Mouse (Mus musculus): ENCODE results near the gene Phkb. TPM values are rescaled to one million over a fixed set of nuclear protein-coding genes. Genes with fewer than 3 reads are reported as not detected.

The Phkb gene
- polyA plus RNA-seq, 1 experiment from 2014 or later = 10.4 TPM

DNA sequence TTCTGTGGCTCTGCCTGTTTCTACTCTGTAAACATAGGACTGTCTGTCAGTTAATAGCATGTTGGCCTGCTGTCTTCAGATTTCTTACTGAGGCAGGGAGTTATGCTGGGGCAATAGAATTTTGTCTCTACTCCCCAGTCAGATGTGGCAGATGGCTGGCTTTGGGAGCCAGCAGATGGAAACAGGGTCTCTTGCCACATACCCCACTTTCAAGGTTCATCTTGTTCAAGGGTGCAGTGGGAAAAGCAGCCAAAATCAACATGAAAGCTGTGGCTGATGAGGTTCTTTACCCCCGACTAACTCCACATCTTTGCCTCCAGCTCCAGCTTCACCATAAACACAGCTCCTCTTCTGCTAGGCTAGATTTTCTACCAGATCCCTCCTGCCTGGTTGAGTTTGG is 246.7 kb downstream of the Phkb start:
- Histone ChIP-seq H3K4me1 (ENCODE audit: insufficient read depth) (no peaks in the 10 kb centered on the region), H3K9me3 (ENCODE audit: low read length) (no peaks in the 10 kb centered on the region), H3K27ac (ENCODE audit: low read depth) (no peak overlapping the region), H3K4me3 (ENCODE audit: low read depth, low read length) (no peak overlapping the region), H3K36me3 (replicated peaks; ENCODE audit: insufficient read depth, low read length) (no peaks in the 10 kb centered on the region), H3K27me3 (ENCODE audit: insufficient read depth, low read length) (no peaks in the 10 kb centered on the region), H3K4me2 (ENCODE audit: low read depth, low read length) (no peak overlapping the region), H3K9ac (replicated peaks) (no peak overlapping the region)
- DNase-seq (no peak), ATAC-seq (no peak)
- WGBS (ENCODE audit: insufficient replicate concordance) = 57% methylated on average over 1 of the region's 1 CpGs
- no peak for TF ChIP-seq CTCF (IDR thresholded peaks at IDR 0.05; ENCODE audit: low read depth)
- TF ChIP-seq EP300 (IDR thresholded peaks at IDR 0.05; ENCODE audit: low read depth) = no peak

- 81% methylated on average over 10 of the region's 10 CpGs for WGBS (ENCODE audit: insufficient replicate concordance)
- DNase-seq = no peak
- no peak for ATAC-seq
- no peak for TF ChIP-seq EP300 (IDR thresholded peaks at IDR 0.05; ENCODE audit: low read depth)
- TF ChIP-seq CTCF (IDR thresholded peaks at IDR 0.05; ENCODE audit: low read depth) = no peak
- no peaks in the 10 kb centered on the region for H3K9me3 ChIP-seq (ENCODE audit: low read length)
- H3K4me3 ChIP-seq (ENCODE audit: low read depth, low read length) = no peak overlapping the region
- no peaks in the 10 kb centered on the region for H3K27me3 ChIP-seq (ENCODE audit: insufficient read depth, low read length)
- H3K4me2 ChIP-seq (ENCODE audit: low read depth, low read length) = no peak overlapping the region
- H3K9ac ChIP-seq (replicated peaks) = no peak overlapping the region
- no peaks in the 10 kb centered on the region for H3K4me1 ChIP-seq (ENCODE audit: insufficient read depth)
- no peaks in the 10 kb centered on the region for H3K36me3 ChIP-seq (replicated peaks; ENCODE audit: insufficient read depth, low read length)
- no peak overlapping the region for H3K27ac ChIP-seq (ENCODE audit: low read depth)
These were observed 249.9 kb downstream of the Phkb start for GRCm38 (mm10) chr8:86090666-86091065.

Other genes starting within 250 kb of the Phkb start
- 0.43 and 0.47 TPM in 2 replicates for gene Neto2, start 140.0 kb upstream of the Phkb start, polyA plus RNA-seq (2015; fragmentation: Nextera tagmentation; extraction: Ambion mirVana)
- 25.5 and 26.2 TPM in 2 replicates for gene Itfg1, start within 50 bp of the Phkb start, polyA plus RNA-seq (2015; fragmentation: Nextera tagmentation; extraction: Ambion mirVana)